In genomic region chr12:95424739-95425138, GRCm38 (mm10) we compare ENCODE assay signal across 15 mouse cellular contexts.
"Had no signal": no experiment of that assay in that cellular context is flagged by ENCODE, and none has a peak within 500 bp of the region (broad histone marks: within the 10 kb centered on the region; RNA-seq: fewer than 3 reads in every experiment).

No protein-coding gene starts in this region.

- H3K4me3 ChIP-seq: neural tube, embryonic 15.5 days; stomach, embryonic 15.5 days had no signal

- H3K27ac ChIP-seq: neural tube, embryonic 15.5 days; stomach, embryonic 15.5 days; stomach, postnatal 0 days had no signal

- H3K4me2 ChIP-seq: neural tube, embryonic 15.5 days; stomach, embryonic 15.5 days had no signal

- DNase-seq: retina, postnatal 1 day; right cerebral cortex, adult 18-20 months; right cerebral cortex, postnatal 14 days; right cerebral cortex, postnatal 25 days; right cerebral cortex, postnatal 4 days; spleen, adult 18-20 months; thymus, adult 18-20 months; thymus, adult 2 months; thymus, postnatal 14 days; thymus, postnatal 25 days; thymus, postnatal 36 days; thymus, postnatal 4 days had no signal

- H3K27me3 ChIP-seq: neural tube, embryonic 15.5 days; stomach, embryonic 15.5 days had no signal

- H3K4me1 ChIP-seq: neural tube, embryonic 15.5 days; stomach, embryonic 15.5 days had no signal

- H3K9ac ChIP-seq: neural tube, embryonic 15.5 days; stomach, embryonic 15.5 days had no signal

- H3K36me3 ChIP-seq: neural tube, embryonic 15.5 days; stomach, embryonic 15.5 days had no signal

- H3K9me3 ChIP-seq: neural tube, embryonic 15.5 days; stomach, embryonic 15.5 days had no signal
